Mouse (Mus musculus) C2C12 (cell line): ENCODE measurements at regions not wholly inside any gene's neighbourhood (a gene's known extent, or its start where the extent isn't known, plus 50 kb on each side); places are given as distances from the start of the nearest gene placed in this dataset.

Experiments
- H3K27me3 ChIP-seq: one replicate; pipeline ENCODE4 v1.6.1; 2011; ENCODE audit not compliant: control insufficient read depth, insufficient read depth, insufficient read length
- H3K36me3 ChIP-seq: one replicate; pipeline ENCODE4 v1.6.1; 2011; ENCODE audit not compliant: control insufficient read depth, insufficient read depth
- H3K4me3 ChIP-seq: one replicate; pipeline ENCODE4 v1.5.1; 2011; ENCODE audit warnings: mild to moderate bottlenecking, control low read depth; ENCODE audit not compliant: poor library complexity, insufficient read depth, severe bottlenecking
- H3K79me2 ChIP-seq: one replicate; pipeline ENCODE4 v1.6.1; 2011; ENCODE audit not compliant: control insufficient read depth, insufficient read depth
- H3K79me3 ChIP-seq: one replicate; pipeline ENCODE4 v1.6.1; 2011; ENCODE audit warnings: low read depth, control low read depth
- H3ac ChIP-seq: one replicate; pipeline ENCODE3; 2011; ENCODE audit warnings: low read depth; ENCODE audit not compliant: control insufficient read depth, insufficient read length
- CEBPB ChIP-seq: IDR thresholded peaks from one replicate; pipeline ENCODE4 v1.6.1; 2011; ENCODE audit warnings: low read depth, mild to moderate bottlenecking, control low read depth, moderate library complexity
- CTCF ChIP-seq: IDR thresholded peaks from one replicate; pipeline ENCODE4 v1.5.1; 2011; ENCODE audit not compliant: control insufficient read depth, insufficient read depth, insufficient read length
- FOSL1 ChIP-seq: IDR thresholded peaks from one replicate; pipeline ENCODE4 v1.8.0; 2011; ENCODE audit warnings: mild to moderate bottlenecking, low read length; ENCODE audit not compliant: poor library complexity, insufficient read depth, severe bottlenecking
- MAX ChIP-seq: IDR thresholded peaks from one replicate; pipeline ENCODE4 v1.6.1; 2011; ENCODE audit warnings: mild to moderate bottlenecking, control low read depth
- MYOD1 ChIP-seq: IDR thresholded peaks from one replicate; pipeline ENCODE4 v1.6.1; 2011; ENCODE audit warnings: low read depth; ENCODE audit not compliant: control insufficient read depth, insufficient read length
- MYOG ChIP-seq: IDR thresholded peaks from one replicate; pipeline ENCODE4 v1.6.1; 2011; ENCODE audit not compliant: control insufficient read depth, insufficient read length; ENCODE audit errors: extremely low read depth
- USF1 ChIP-seq: IDR thresholded peaks from one replicate; pipeline ENCODE4 v1.6.1; 2011; ENCODE audit warnings: low read depth, mild to moderate bottlenecking, control low read depth, moderate library complexity

- H3K4me3 ChIP-seq, result no peak overlapping the region
- peaks cover 3% of the 10 kb centered on the region for H3K27me3 ChIP-seq
- no peaks in the 10 kb centered on the region for H3K79me2 ChIP-seq
- TF ChIP-seq FOSL1, result no peak
- TF ChIP-seq USF1, result no peak
- TF ChIP-seq MYOG, result no peak
- TF ChIP-seq CTCF, result no peak
- no peak for TF ChIP-seq MAX
- no peak for TF ChIP-seq MYOD1
- TF ChIP-seq CEBPB, result no peak
- no peaks in the 10 kb centered on the region for H3K79me3 ChIP-seq
- no peaks in the 10 kb centered on the region for H3K36me3 ChIP-seq
- H3ac ChIP-seq, result no peak overlapping the region
Measured at GRCm38 (mm10) chr2:12833579-12833978, 90.3 kb upstream of the Pter start.

- no peak overlapping the region for H3ac ChIP-seq
- H3K79me2 ChIP-seq, result no peaks in the 10 kb centered on the region
- no peak overlapping the region for H3K4me3 ChIP-seq
- peaks cover 13% of the 10 kb centered on the region for H3K27me3 ChIP-seq
- H3K36me3 ChIP-seq, result no peaks in the 10 kb centered on the region
- no peaks in the 10 kb centered on the region for H3K79me3 ChIP-seq
- TF ChIP-seq MYOG, result no peak
- no peak for TF ChIP-seq CTCF
- no peak for TF ChIP-seq MAX
- no peak for TF ChIP-seq FOSL1
- TF ChIP-seq CEBPB, result no peak
- no peak for TF ChIP-seq MYOD1
- TF ChIP-seq USF1, result no peak
Measured at GRCm38 (mm10) chr2:12866543-12866942, 57.3 kb upstream of the Pter start.

GRCm38 (mm10) chr2:12868772-12869171 lies 55.1 kb upstream of the Pter start:
- H3K27me3 ChIP-seq, result peaks cover 10% of the 10 kb centered on the region
- no peaks in the 10 kb centered on the region for H3K79me2 ChIP-seq
- no peaks in the 10 kb centered on the region for H3K36me3 ChIP-seq
- no peak overlapping the region for H3ac ChIP-seq
- H3K79me3 ChIP-seq, result no peaks in the 10 kb centered on the region
- no peak overlapping the region for H3K4me3 ChIP-seq
- TF ChIP-seq MYOD1, result no peak
